Mouse (Mus musculus) MEL (cell line): ENCODE data around the gene Myod1.

ENCODE experiments used
- EP300 ChIP-seq, 2 experiments: IDR thresholded peaks; 2 replicates each; pipeline ENCODE4 v1.6.1; 2011; ENCODE audit warnings: improper control_type of control experiment in 2 of 2, low read length in 2 of 2, low read depth in 1 of 2, mild to moderate bottlenecking in 1 of 2
- GATA1 ChIP-seq: IDR thresholded peaks from 2 replicates; pipeline ENCODE4 v1.6.1; 2011; ENCODE audit warnings: low read depth, low read length, improper control_type of control experiment
- SMC3 ChIP-seq: IDR thresholded peaks from 2 replicates; pipeline ENCODE4 v1.6.1; 2011; ENCODE audit warnings: low read depth, low read length, improper control_type of control experiment

GRCm38 (mm10) chr7:46399676-46400075, 23.4 kb downstream of the Myod1 start:
- TF ChIP-seq GATA1 (no peak), SMC3 (no peak), EP300 (IDR thresholded peaks at IDR 0.05; ENCODE audit: low read depth in 1 of 2, low read length in 2 of 2) (no peak)
